Mouse (Mus musculus): Measurements from ENCODE around the gene Syce1l.

Syce1l gene

DNA sequence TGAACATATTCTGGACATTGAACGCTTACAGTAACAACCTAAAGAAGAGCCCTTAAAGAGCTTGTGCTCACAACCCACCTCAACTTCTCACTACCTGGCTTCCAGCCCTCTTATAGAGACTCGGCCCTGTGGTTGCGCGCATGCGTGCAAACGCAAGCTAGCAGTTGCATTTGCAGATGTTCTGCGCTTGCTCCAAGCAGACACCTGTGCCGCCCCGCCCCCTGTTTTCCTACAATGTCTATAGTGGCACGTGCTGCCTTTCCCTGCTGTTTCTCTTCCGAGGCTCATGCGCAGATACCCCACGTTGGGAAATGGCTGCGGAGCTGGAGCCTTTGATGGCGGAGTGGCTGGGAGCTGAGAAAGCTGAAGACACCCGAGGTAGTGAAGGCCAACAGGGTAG lies at the start of gene Syce1l:
Syce1l (plus strand) TSS at position 288 of the 400 bp plus-strand sequence.
- no peak for DNase-seq (ENCODE audit: low read depth, low spot score)

DNA sequence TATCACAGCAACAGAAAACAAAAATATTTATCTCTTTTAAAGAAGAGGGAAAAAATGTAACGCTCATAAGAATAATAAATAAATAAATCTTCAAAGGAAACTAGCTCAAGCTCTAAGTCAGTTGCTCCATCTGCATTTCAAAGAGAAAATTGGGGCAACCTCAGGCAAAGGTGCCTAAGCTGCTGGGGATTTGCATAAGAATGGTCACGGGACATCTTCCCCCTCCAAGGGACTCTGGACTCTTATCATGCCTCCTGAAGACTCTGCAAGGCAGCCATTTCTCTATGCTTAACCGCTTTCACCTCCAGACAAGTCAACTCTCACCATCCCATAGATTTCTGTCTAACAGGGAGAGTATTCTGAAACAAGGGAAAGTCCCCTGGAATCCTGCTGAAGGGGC lies 44.6 kb upstream of the Syce1l start:
- no peak for DNase-seq (ENCODE audit: low read depth, low spot score)

GRCm38 (mm10) chr8:113632634-113633033 lies 10.4 kb upstream of the Syce1l start:
- peak; percentile 56 for DNase-seq (ENCODE audit: low read depth, low spot score)

DNA sequence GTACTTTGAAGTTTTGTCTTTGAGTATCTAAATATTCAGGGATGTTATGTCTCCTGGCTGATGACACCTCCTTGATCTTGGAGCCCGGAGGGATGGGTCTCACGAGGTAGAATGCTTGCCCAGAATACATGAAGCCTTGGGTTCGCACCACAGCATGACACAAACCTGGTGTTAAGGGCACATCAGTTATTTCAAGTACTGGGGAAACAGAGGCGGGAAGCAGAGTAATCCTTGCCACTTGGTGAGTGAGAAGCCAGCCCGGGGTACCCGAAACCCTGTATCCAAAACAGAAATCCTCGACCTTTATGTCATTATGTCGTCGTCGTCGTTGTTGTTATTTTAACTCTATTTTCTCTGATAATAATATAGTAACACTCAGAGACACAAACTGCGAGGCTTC lies 8.9 kb upstream of the Syce1l start:
- DNase-seq (ENCODE audit: low read depth, low spot score) = no peak

DNA sequence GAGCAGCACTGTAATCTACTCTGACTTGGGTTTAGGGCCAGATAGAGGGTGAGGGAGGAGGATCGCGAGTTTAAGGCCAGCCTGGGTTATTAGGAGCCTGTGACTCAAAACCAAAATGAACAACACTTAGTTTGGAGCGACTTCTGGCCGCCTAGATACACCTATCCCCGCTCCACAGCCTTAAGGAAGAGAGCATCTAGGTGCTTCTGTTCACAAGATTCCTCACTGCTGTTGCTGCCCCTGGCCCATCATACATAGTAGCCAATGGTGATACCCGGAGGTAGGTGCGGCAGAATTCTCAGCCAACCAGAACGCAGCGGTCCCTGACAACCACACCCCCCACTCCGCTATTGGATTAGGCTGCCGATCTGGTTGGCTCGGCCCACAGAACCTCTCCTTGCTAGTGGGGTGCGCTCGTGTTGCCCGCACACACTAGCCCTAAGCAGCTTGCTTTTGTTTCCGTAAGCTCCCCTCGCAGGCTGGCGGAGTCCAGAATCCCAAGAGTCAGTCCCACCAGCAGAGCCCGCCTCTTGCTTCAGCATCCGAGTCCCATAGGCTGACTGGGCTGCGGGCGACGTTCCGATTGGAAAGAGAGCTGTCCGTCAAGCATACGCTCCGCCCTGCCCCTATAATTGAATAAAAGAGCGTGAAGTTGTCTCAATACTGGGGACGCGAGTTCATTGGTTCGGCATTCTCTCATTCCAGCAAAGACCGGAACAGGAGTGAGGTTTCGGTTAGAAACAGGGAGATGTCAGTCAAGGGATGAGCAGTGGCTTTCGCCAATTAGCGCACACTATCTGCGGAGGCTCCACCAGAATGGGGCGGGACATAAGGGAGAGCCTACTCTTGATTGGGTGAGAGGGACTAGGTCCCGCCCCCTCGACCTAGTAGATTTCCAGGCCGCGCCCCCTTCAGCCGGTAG lies 8.1 kb upstream of the Syce1l start, which contains the start of gene Mon1b:
Mon1b (plus strand) TSS at position 918 of the 922 bp plus-strand sequence.
- DNase-seq (ENCODE audit: low read depth, low spot score) = peak; percentile 98

GRCm38 (mm10) chr8:113635592-113636279 lies 7.3 kb upstream of the Syce1l start:
- DNase-seq (ENCODE audit: low read depth, low spot score) = no peak

DNA sequence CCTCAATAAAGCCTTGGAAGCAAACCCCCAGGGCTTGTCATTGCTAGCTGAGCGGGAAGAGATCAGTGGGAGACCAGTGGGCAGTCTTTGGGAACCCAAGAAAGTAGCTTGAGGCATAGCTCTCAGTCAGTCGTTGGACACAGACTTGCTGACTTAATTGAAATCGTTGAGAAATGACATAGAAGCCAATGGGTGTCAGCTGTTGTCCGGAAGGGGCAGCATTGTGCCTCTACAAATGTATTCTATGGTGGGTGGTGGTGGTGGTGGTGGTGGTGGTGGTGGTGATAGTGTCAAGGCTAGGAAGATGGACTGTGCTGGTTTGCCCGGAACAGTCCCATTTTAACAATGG lies 6.8 kb upstream of the Syce1l start:
- no peak for DNase-seq (ENCODE audit: low read depth, low spot score)

DNA sequence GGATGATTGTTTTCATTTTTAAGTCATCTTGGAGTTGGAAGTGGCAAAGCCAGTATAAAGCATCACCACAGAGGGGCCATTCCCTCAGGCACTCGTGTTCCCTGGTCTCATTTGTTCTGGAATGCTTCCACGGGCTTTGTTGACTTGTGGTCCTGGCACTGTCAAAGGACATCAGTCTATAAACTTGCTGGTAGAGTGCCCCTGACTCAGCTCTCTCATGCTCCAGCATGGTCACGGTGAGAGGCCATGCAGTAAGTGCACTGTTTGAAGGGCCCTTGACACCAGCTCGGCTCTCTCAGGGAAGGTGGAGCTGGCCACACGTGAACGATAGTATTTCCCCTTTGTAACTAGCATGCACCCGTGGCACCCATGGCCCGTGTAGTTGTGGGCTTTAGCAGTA lies 2.7 kb upstream of the Syce1l start:
- DNase-seq (ENCODE audit: low read depth, low spot score) = no peak

- no peak for DNase-seq (ENCODE audit: low read depth, low spot score)
Observed at GRCm38 (mm10) chr8:113643479-113644210, 632 bp downstream of the Syce1l start.

DNA sequence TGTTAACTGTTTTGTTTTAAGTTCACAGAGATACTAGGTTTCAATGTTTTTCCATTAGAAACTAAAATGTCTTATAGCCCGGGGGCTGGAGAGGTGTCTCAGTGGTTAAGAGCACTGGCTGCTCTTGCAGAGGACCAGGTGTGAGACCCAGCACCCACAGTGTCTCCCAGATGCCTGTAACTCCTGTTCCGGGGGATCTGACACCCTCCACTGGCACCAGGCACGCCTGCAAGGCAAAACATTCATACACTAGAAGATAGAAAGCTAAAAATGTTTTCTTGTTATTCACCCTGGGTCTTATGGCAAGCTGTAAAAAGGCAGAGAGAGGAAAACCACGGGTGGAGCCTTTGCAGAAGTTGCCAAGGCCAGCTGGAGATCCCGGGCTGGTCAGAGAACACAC lies 2.2 kb downstream of the Syce1l start:
- DNase-seq (ENCODE audit: low read depth, low spot score) = no peak

DNA sequence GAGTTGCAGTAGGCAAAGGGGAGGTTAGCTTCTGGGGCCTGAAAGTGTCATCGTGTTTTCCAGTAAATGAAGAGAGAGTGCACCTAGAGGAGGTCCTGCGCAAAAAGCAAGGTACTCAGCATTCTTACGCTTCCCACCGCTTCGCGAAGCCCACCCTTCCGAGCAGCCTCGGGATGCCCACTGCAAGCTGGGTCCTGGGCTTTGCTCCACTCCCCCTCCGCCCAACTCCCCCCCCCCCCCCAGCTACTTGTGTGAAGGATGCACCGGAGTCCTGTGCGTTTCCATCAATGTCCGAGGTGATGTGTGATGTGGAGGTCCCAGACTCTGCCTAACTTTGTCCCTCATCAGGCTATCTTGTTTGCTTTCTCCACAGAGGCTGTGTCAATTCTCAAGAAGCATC lies 9.4 kb downstream of the Syce1l start:
- no peak for DNase-seq (ENCODE audit: low read depth, low spot score)

GRCm38 (mm10) chr8:113653151-113653550 lies 10.1 kb downstream of the Syce1l start:
- DNase-seq (ENCODE audit: low read depth, low spot score) = no peak

DNA sequence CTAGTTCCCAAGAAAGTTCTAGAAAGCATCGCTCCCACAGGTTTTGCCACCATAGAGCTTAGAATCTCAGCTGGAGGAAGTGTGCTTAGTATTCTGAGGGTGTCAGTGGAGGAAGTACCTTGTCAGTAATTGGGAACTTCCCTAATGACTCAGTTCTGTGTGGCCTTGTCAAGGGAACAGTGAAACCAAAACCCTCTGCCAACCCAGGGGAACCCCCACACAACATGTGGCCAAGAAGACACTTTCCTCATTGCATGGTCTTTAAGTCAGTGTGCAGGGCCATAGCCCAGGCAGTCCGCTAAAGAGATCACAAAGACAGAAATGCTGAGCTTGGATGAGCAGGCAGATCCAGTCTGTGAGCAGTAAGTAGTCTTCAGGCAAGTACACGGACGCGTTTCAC lies 13.1 kb downstream of the Syce1l start:
- no peak for DNase-seq (ENCODE audit: low read depth, low spot score)

DNA sequence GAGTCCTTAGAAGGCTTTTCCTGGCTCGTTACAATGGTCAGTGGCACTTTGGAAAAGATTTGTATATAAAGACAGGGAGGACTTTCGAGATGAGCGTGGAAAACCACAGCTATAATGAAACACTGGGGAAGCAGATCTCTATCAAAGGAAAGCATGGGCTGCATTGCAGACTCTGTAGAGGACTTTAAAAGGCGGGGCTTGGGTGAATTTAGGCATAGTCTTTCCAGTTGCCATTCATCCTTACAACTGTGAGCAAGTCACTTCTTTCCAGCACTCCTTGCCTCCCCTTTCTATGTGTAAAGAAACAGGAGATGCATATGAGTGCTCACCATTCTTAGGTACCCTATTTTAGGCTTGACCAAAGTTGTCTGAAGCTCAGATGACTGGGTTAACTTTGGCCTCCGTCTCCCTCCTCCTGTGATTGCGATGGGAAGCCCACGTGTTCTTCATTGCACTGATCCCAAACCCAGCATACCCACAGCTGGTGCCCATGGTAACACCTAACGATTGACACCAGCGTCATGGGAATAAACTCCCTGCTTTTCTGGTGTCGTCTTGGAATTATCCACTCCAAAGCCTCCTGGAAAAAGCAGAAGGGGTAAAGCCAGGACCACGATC lies 13.8 kb downstream of the Syce1l start:
- no peak for DNase-seq (ENCODE audit: low read depth, low spot score)

- no peak for DNase-seq (ENCODE audit: low read depth, low spot score)
Observed at GRCm38 (mm10) chr8:113660128-113660527, 17.1 kb downstream of the Syce1l start.

DNA sequence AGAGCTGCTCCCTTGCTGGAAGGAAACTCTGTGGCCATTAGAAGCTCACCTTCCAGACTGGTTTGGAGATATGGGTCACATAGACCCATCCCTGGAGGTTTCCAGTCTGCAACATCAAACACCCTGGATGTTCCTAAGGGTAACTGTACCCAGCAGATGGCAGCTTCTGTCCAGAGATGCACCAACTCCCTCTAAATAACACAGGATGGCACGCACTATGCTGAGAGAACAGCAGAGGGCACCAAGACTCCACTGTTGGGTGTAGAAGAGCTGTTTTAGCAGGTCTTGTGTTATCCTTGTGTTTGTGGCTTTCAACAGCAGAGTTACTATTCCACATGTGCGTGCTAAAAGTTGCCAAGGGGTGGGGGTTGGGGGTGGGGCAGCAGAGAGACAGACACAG lies 21.5 kb downstream of the Syce1l start:
- peak; percentile 85 for DNase-seq (ENCODE audit: low read depth, low spot score)

DNA sequence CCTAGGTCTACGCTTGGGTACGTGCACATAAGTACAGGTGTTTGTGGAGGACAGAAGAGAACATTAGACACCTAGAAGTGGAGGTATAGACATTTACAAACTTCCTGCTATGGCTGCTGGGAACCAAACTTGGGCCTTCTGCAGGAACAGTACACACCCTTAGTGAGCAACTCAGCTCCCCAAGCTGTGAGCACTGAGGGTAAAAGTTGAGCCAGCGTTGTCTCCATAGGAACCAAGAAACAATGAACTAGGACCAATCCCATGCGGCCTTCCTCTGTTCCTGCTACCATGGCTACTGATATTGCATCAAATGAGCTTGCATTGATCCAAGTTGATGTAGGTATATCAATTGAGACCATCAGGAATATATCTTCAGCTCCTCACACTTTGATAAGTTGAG lies 22.0 kb downstream of the Syce1l start:
- peak; percentile 30 for DNase-seq (ENCODE audit: low read depth, low spot score)

- no peak for DNase-seq (ENCODE audit: low read depth, low spot score)
Observed at GRCm38 (mm10) chr8:113665951-113666350, 22.9 kb downstream of the Syce1l start.

- no peak for DNase-seq (ENCODE audit: low read depth, low spot score)
Observed at GRCm38 (mm10) chr8:113666714-113667432, 23.9 kb downstream of the Syce1l start.

- no peak for DNase-seq (ENCODE audit: low read depth, low spot score)
Observed at GRCm38 (mm10) chr8:113669924-113670323, 26.9 kb downstream of the Syce1l start.

DNA sequence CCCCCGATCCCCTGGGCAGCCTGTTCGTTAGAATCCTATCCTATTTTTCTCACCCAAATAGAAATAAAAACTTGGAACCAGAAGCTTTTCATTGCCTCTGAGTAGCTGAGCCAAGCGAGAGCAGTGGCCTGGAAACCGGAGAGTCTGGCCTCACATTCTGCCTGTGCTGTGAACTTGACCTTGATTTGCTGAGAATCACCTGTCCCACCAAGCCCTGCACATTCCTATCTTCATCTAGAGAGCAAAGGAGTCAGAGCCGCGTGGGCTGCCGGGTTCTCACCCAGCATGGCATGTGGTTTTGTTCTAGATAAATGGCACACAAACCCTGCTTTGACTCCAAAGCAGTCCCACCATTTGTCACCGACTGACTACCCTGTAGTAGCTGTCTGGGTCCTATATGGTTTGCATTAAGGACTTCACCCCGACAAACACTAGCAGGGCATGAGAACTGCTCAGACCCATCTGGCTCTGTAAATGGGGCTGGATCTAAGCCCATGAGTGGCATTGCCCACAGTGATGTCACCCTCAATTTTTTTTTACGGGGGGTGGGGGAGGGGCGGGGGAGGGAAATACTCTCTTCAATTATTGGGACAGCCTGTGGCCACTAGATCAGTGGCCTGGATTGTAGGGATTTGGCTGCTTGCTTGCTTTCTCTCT lies 29.7 kb downstream of the Syce1l start:
- no peak for DNase-seq (ENCODE audit: low read depth, low spot score)

Measured in mesoderm, embryonic 11.5 days (tissue).